Mouse (Mus musculus) cortical plate, adult 2 months (tissue): ENCODE measurements around the gene Usp24. TPM values are rescaled to one million over a fixed set of nuclear protein-coding genes. Genes with fewer than 3 reads are reported as not detected.

Experiments used
- H3K27ac ChIP-seq: fragments of 200-500 bp; 2 replicates; pipeline ENCODE4 v1.5.1; 2012; ENCODE audit warnings: low read length, control low read depth, inconsistent platforms; ENCODE audit not compliant: insufficient read depth
- H3K4me1 ChIP-seq: fragments of 200-500 bp; 2 replicates; pipeline ENCODE4 v1.6.1; 2011; ENCODE audit warnings: low read length; ENCODE audit not compliant: control insufficient read depth, insufficient read depth
- H3K4me3 ChIP-seq: fragments of 200-500 bp; 2 replicates; pipeline ENCODE4 v1.5.1; 2011; ENCODE audit warnings: mild to moderate bottlenecking, low read length, control low read depth; ENCODE audit not compliant: insufficient read depth
- CTCF ChIP-seq: fragments of 200-500 bp; IDR thresholded peaks from 2 replicates; pipeline ENCODE4 v1.5.1; 2011; ENCODE audit warnings: mild to moderate bottlenecking, control low read depth, low read length; ENCODE audit not compliant: insufficient read depth; ENCODE audit errors: extremely low read depth
- POLR2A ChIP-seq: fragments of 200-500 bp; IDR thresholded peaks from 2 replicates; pipeline ENCODE4 v1.6.1; 2011; ENCODE audit warnings: mild to moderate bottlenecking, low read length, control low read depth; ENCODE audit not compliant: insufficient read depth; ENCODE audit errors: extremely low read depth
- polyA plus RNA-seq: library from polyadenylated mRNA; depleted of rRNA; stranded (reverse); fragments of >200 nt; gene quantifications from 2 replicates; pipeline ENCODE4 v1.2.3, GENCODE M21; 2012

Gene Usp24
- polyA plus RNA-seq, 1 experiment: 17.7 TPM

GRCm38 (mm10) chr4:106449306-106449705, 133.3 kb downstream of the Usp24 start:
- Histone ChIP-seq H3K27ac (no peak overlapping the region), H3K4me1 (peaks cover 4% of the 10 kb centered on the region), H3K4me3 (no peak overlapping the region)
- no peak for TF ChIP-seq POLR2A
- TF ChIP-seq CTCF: no peak

DNA sequence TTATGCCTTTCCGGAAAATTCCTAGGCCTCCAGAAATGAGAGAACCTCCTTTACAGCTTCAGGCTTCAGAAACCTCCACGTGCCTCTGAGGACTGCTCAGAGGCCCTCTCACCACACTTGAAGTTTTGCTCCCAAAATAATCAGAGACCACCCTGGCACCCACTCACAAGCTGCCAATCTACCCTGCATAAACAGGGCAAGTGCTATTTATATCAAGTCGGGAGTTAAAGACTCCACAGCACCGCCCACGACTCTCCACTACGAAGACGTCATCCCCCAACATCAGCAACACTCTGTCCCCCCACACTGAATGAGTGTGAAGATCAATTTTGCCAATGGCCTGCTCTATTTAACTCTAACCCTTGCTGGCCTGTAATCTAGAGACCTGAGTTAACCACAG, 136.4 kb downstream of the Usp24 start:
- TF ChIP-seq CTCF: no peak
- TF ChIP-seq POLR2A: no peak
- H3K4me1 ChIP-seq: peaks cover 4% of the 10 kb centered on the region

DNA sequence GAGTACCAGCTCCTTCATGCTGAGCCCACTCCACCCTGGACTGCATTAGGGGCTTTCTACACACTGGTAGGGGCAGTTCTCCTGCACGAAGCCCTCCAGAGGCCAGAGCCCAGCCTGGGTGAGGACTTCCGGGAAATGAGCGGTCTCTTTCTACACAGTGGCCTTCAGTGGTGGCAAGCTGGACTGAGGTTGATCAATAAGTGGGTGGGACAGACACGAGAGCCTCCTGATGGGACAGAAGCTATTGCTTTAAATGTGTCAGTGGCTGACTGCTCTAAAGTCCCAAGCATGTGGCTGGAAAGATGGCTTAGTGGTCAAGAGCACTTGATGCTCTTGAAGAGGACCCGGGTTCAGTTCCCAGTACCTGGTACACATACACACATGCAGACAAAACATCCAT, 137.1 kb downstream of the Usp24 start:
- Histone ChIP-seq H3K27ac (no peak overlapping the region), H3K4me1 (peaks cover 4% of the 10 kb centered on the region), H3K4me3 (no peak overlapping the region)
- no peak for TF ChIP-seq POLR2A

More for the DNA sequence above, 136.4 kb downstream of the Usp24 start:
- Histone ChIP-seq H3K27ac (no peak overlapping the region), H3K4me3 (no peak overlapping the region)

DNA sequence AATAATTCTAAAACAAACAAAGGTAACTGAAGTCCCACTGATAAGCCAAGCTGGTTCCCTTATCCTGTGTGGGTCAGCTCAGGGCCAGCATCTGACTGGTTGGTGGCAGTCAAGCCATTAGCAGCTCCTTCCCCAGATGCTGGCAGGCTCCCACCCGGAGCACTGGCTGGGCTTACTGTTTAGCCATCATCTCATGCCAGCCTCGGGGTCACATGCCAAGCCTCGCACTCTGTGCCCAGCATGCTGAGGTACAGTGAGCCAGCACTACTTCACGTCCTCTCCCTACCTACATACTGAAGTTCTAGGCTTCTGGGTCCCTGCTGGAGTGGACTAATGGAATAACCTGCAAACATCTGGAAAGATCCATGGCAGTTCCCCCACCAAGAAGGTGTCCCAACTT, 137.5 kb downstream of the Usp24 start:
- TF ChIP-seq POLR2A: no peak
- peaks cover 4% of the 10 kb centered on the region for H3K4me1 ChIP-seq
- no peak overlapping the region for H3K27ac ChIP-seq
- no peak overlapping the region for H3K4me3 ChIP-seq

- no peak for TF ChIP-seq POLR2A
- no peak for TF ChIP-seq CTCF
- Histone ChIP-seq H3K4me1 (peaks cover 4% of the 10 kb centered on the region), H3K27ac (no peak overlapping the region), H3K4me3 (no peak overlapping the region)
Measured at GRCm38 (mm10) chr4:106454541-106454940, 138.5 kb downstream of the Usp24 start.

DNA sequence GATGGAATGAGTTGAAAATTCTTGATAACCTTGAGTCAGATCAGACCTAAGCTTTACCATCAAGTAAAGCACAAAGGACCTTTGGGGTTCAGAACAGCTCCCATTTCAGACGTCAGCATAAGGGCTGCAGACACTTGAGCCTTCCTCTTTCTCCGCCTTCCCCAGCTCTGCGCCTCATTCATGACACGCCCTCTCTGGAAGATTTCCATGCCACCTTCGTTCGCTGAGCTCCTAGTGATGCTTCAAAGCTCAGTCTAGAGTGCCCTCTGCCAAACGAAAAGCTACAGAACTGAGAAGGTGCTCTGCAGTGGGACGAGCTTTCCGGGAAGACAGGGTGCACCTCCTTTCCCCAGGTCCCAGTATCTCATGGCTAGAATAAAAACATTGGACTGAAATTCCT, 146.0 kb downstream of the Usp24 start:
- Histone ChIP-seq H3K27ac (no peak overlapping the region), H3K4me1 (no peaks in the 10 kb centered on the region), H3K4me3 (no peak overlapping the region)
- TF ChIP-seq CTCF (no peak), POLR2A (no peak)

GRCm38 (mm10) chr4:106462524-106462923, 146.5 kb downstream of the Usp24 start:
- Histone ChIP-seq H3K27ac (no peak overlapping the region), H3K4me1 (no peaks in the 10 kb centered on the region), H3K4me3 (no peak overlapping the region)
- no peak for TF ChIP-seq POLR2A
- no peak for TF ChIP-seq CTCF

- Histone ChIP-seq H3K4me3 (peak overlapping the region; percentile 20; the same call in 1 of the 2 replicates), H3K27ac (no peak overlapping the region), H3K4me1 (no peaks in the 10 kb centered on the region)
- TF ChIP-seq CTCF (no peak), POLR2A (no peak)
Measured at GRCm38 (mm10) chr4:106463174-106463801, 147.3 kb downstream of the Usp24 start.

DNA sequence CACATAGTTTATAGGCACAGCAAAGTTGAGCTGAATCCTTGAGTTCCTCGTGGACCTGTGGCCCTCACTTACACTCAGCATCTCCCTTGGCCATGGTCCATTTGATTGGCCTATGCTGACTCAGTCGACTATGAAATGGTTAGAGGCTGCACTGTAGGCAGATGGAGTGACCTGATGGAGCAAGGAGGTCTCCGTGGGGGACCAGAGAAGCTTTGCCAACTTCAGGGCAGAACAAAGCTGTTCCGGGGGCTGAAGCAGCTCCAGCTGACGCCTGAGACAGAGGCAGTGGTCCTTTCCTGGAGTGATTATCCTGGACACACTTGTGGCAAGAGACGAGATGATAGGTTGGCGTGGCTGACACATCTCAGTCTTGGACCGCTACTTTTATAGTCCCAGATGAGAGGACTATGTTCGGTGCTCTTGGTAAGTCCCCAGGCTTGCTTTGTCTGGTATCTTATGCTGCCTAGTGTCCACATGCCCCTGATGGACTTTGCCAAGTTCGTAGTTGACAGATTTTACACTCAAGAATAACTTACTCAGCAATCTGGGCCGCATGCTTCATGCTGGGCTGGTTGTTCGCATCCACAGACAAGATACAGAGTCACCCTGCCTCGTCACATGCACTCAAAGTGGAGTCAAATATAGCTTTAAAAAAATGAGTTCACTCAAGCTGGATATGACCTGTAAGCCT, 151.6 kb downstream of the Usp24 start:
- no peak overlapping the region for H3K4me3 ChIP-seq

DNA sequence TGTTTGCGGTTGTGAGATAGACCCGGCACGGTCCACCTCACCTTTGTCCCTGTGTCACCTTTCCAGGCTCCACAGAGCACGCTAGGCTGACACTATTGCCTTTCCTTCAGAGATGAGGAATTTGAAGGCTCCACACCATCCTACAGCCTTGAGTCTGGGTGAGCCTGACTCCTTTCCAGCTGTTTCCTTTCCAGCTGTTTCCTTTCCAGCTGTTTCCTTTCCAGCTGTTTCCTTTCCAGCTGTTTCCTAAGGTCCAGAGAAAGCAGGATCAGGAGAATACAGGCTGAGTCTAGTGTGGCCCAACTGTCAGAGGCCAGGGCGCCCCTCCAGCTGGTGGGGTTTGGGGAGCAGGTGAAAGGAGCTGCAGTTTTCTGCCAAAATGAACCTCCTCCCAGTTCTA, 154.9 kb downstream of the Usp24 start:
- H3K4me3 ChIP-seq: no peak overlapping the region
- TF ChIP-seq POLR2A (no peak), CTCF (no peak)

More for the DNA sequence above, 151.6 kb downstream of the Usp24 start:
- Histone ChIP-seq H3K27ac (no peak overlapping the region), H3K4me1 (no peaks in the 10 kb centered on the region)
- TF ChIP-seq POLR2A (no peak), CTCF (no peak)

More for the DNA sequence above, 154.9 kb downstream of the Usp24 start:
- H3K4me1 ChIP-seq: no peaks in the 10 kb centered on the region
- H3K27ac ChIP-seq: no peak overlapping the region
